Mouse (Mus musculus) hematopoietic stem cell, adult 5-6 weeks (primary cell): ENCODE data around the gene Raet1e. TPM values are rescaled to one million over a fixed set of nuclear protein-coding genes. Genes with fewer than 3 reads are reported as not detected.
"Not testable (repeated sequence)": the region's sequence is repeated elsewhere in the genome, so short reads cannot be mapped to it uniquely, and the experiment has no call there.

Source experiments
- ATAC-seq, 2 experiments: fragments of 125-278 bp in 1 of 2; replicated peaks in 1 of 2; 2 replicates each; pipeline ENCODE4 v1.8.0; 2016 to 2017; ENCODE audit warnings: inconsistent platforms in 2 of 2, mild to moderate bottlenecking in 2 of 2, moderate number of reproducible peaks in 2 of 2, low read depth in 1 of 2, moderate TSS enrichment in 1 of 2; ENCODE audit not compliant: low FRiP score in 2 of 2, poor library complexity in 2 of 2, severe bottlenecking in 2 of 2, insufficient read depth in 1 of 2, low TSS enrichment in 1 of 2
- total RNA-seq: library from RNA; stranded (forward); fragments of 172-1452, 232-1000 nt; gene quantifications from 2 replicates; pipeline ENCODE4 v1.2.3, GENCODE M21; 2017

Gene Raet1e
- total RNA-seq, 1 experiment from 2014 or later, result not detected

- ATAC-seq, result peak; percentile 83 to 85
These were observed 53.8 kb downstream of the Raet1e start for GRCm38 (mm10) chr10:22212012-22212696.

GRCm38 (mm10) chr10:22223474-22224349, 65.3 kb downstream of the Raet1e start:
- ATAC-seq, result peak; percentile 83 to 87

- ATAC-seq, result no peak
These were observed 106.7 kb downstream of the Raet1e start for GRCm38 (mm10) chr10:22265060-22265459.

GRCm38 (mm10) chr10:22270879-22271786, 112.8 kb downstream of the Raet1e start:
- not testable (repeated sequence) for ATAC-seq

GRCm38 (mm10) chr10:22272914-22273683, 114.7 kb downstream of the Raet1e start:
- ATAC-seq, result peak; percentile 39 to 53; a peak in 1 of 4 replicates

GRCm38 (mm10) chr10:22273684-22274305, 115.4 kb downstream of the Raet1e start:
- ATAC-seq, result no peak

GRCm38 (mm10) chr10:22274445-22275057, 116.2 kb downstream of the Raet1e start:
- ATAC-seq, result no peak

- ATAC-seq, result not testable (repeated sequence)
These were observed 120.1 kb downstream of the Raet1e start for GRCm38 (mm10) chr10:22278468-22278867.

- peak; percentile 37 to 42; a peak in 2 of 4 replicates for ATAC-seq
These were observed 124.4 kb downstream of the Raet1e start for GRCm38 (mm10) chr10:22282816-22283215.

GRCm38 (mm10) chr10:22295676-22296075, 137.3 kb downstream of the Raet1e start:
- no peak for ATAC-seq

- no peak for ATAC-seq
These were observed 138.8 kb downstream of the Raet1e start for GRCm38 (mm10) chr10:22297033-22297762.

- no peak for ATAC-seq
These were observed 139.5 kb downstream of the Raet1e start for GRCm38 (mm10) chr10:22297766-22298461.

GRCm38 (mm10) chr10:22299324-22299723, 141.0 kb downstream of the Raet1e start:
- peak in 1 of 2 experiments; percentile 23; a peak in 2 of 4 replicates for ATAC-seq

- ATAC-seq, result peak; percentile 26 to 43; a peak in 1 of 4 replicates
These were observed 143.3 kb downstream of the Raet1e start for GRCm38 (mm10) chr10:22301641-22302040.
